Mouse (Mus musculus) central nervous system, embryonic 11.5 days (tissue): ENCODE measurements around the gene Kif3b. TPM values are rescaled to one million over a fixed set of nuclear protein-coding genes. Genes with fewer than 3 reads are reported as not detected.

Experiments used
- polyA plus RNA-seq: library from polyadenylated mRNA; depleted of rRNA; stranded (reverse); fragments of >200 nt; gene quantifications from 2 replicates; pipeline ENCODE4 v1.2.3, GENCODE M21; 2012; rRNA removed

The Kif3b gene
- polyA plus RNA-seq: 18.0 and 23.2 TPM in 2 replicates

DNA sequence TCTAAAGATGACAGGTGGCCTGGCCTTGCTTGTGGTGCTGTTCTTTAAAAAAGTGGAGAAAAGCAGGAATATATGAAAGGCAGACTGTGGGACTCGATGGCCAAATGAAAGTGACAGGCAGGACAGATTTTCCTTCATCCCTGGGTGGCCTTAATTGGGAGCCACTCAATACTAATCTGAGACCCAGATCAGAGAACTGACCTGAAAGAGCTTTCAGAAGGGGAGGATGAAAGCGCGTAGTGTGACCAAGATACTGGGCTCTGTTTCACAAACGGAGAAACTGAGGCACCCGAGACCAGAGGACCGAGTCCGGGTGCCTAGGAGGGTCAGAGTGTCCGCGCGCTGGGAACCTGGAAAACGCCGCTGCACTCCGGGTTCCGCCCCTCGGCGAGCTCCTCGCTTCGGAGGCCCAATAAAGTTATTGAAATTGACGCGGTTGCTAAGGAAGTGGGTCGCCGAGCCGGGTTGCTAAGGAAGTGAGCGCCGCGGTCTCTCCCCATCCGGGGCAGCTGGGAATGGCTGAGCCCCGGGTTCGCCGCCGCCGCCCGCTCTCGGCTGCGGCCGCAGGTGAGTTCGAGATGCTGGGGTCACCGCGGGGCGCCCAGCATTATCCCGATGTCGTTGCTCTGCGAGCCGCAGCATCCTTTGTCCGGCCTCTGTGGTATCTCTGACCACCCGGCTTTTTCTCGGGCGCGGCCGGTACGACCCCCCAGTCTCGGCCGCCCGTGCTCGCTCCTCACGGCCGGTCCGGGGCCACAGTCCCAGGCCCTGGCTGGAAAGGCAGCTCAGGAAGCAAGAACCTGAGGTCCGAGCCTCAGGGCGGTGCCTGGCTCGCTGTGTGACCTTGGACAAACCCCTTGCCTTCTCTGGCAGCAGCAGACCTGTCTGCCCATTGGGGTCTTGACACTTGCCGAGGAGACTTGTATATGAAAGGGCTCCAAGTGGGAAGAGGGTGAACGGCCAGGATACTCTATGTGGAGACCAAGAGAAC, at the start of gene Kif3b:
Gene Kif3b (plus strand): TSS at position 476 of the 991 bp plus-strand sequence.

GRCm38 (mm10) chr2:153345454-153346220, 54.4 kb downstream of the Kif3b start, which contains the start of gene Asxl1:
Gene Asxl1, plus strand, starts transcription at chr2:153345829.

Other genes with a start within 250 kb of the Kif3b start
- gene Ccm2l, start 225.5 kb upstream of the Kif3b start, polyA plus RNA-seq: 6.1 and 8.5 TPM in 2 replicates
- gene Hck, start 182.9 kb upstream of the Kif3b start, polyA plus RNA-seq: 1.5 and 2.2 TPM in 2 replicates
- gene Tm9sf4, start 130.1 kb upstream of the Kif3b start, polyA plus RNA-seq: 32.7 and 50.3 TPM in 2 replicates
- 6.1 and 8.5 TPM in 2 replicates for gene Tspyl3, start 66.0 kb upstream of the Kif3b start, polyA plus RNA-seq
- gene Plagl2, start 50.0 kb upstream of the Kif3b start, polyA plus RNA-seq: 19.4 and 23.4 TPM in 2 replicates
- gene Pofut1, start 49.9 kb upstream of the Kif3b start, polyA plus RNA-seq: 21.0 and 27.1 TPM in 2 replicates
- gene Asxl1, start 54.4 kb downstream of the Kif3b start, polyA plus RNA-seq: 31.1 and 39.3 TPM in 2 replicates
- not detected in 2 replicates for gene 4930404H24Rik, start 201.4 kb downstream of the Kif3b start, polyA plus RNA-seq
- gene Nol4l, start 238.6 kb downstream of the Kif3b start, polyA plus RNA-seq: 24.5 and 37.1 TPM in 2 replicates